Mouse (Mus musculus) limb, embryonic 14.5 days (tissue): ENCODE measurements around the gene Igfn1. TPM values are rescaled to one million over a fixed set of nuclear protein-coding genes. Genes with fewer than 3 reads are reported as not detected.

ENCODE experiments used
- ATAC-seq: fragments of 200-750 bp; cut with Nextera tagmentation; 2 replicates; pipeline ENCODE4 v1.8.0; 2017; ENCODE audit warnings: low read depth, moderate number of reproducible peaks, moderate TSS enrichment; ENCODE audit not compliant: low FRiP score
- DNase-seq: peaks from one replicate; pipeline ENCODE4 v3.0.0-alpha.2; 2015; ENCODE audit warnings: low spot score
- H3K27ac ChIP-seq: fragments of 300-500 bp; sonication (generic); replicated peaks from 2 replicates; pipeline ENCODE4 v1.5.1; 2014; ENCODE audit warnings: low read depth, mild to moderate bottlenecking, low read length, moderate library complexity, mixed read lengths
- H3K27me3 ChIP-seq: fragments of 300-500 bp; sonication (generic); 2 replicates; pipeline ENCODE4 v1.6.1; 2014; ENCODE audit warnings: low read length, mixed read lengths; ENCODE audit not compliant: control insufficient read depth, insufficient read depth
- H3K36me3 ChIP-seq: fragments of 300-500 bp; sonication (generic); 2 replicates; pipeline ENCODE4 v1.6.1; 2014; ENCODE audit warnings: mild to moderate bottlenecking, low read length, moderate library complexity, mixed read lengths; ENCODE audit not compliant: control insufficient read depth, insufficient read depth
- H3K4me1 ChIP-seq: fragments of 300-500 bp; sonication (generic); 2 replicates; pipeline ENCODE4 v1.6.1; 2014; ENCODE audit warnings: antibody characterized with exemption, low read length, mixed read lengths; ENCODE audit not compliant: control insufficient read depth, insufficient read depth
- H3K4me2 ChIP-seq: fragments of 300-500 bp; sonication (generic); replicated peaks from 2 replicates; pipeline ENCODE4 v1.6.1; 2014; ENCODE audit warnings: low read depth, mild to moderate bottlenecking, low read length, moderate library complexity; ENCODE audit not compliant: severe bottlenecking
- H3K4me3 ChIP-seq: fragments of 300-500 bp; sonication (generic); replicated peaks from 2 replicates; pipeline ENCODE4 v1.5.1; 2014; ENCODE audit warnings: low read length
- H3K9ac ChIP-seq: fragments of 300-500 bp; sonication (generic); 2 replicates; pipeline ENCODE4 v1.6.1; 2014; ENCODE audit warnings: mild to moderate bottlenecking, low read depth, low read length, moderate library complexity; ENCODE audit not compliant: severe bottlenecking
- H3K9me3 ChIP-seq: fragments of 300-500 bp; sonication (generic); 2 replicates; pipeline ENCODE4 v1.6.1; 2016; ENCODE audit warnings: low read length; ENCODE audit not compliant: control insufficient read depth
- POLR2A ChIP-seq: fragments of 200-500 bp; IDR thresholded peaks from 2 replicates; pipeline ENCODE4 v1.8.0; 2012; ENCODE audit warnings: inconsistent platforms, mild to moderate bottlenecking, moderate library complexity, borderline replicate concordance; ENCODE audit not compliant: insufficient read depth, insufficient read length; ENCODE audit errors: extremely low read depth
- WGBS: fragments of 180-500 bp; shearing (Covaris S2); extraction: QIAGEN DNeasy Blood & Tissue Kit; methylation state at CpG from one replicate; pipeline ENCODE4 v1.1.7; 2014; 5-methylcytosine and 5-hydroxymethylcytosine counted together
- polyA plus RNA-seq, 2 experiments: library from polyadenylated mRNA; depleted of rRNA in 1 of 2; stranded (reverse) in 1 of 2; unstranded in 1 of 2; fragments of >200 nt; fragmentation: Nextera tagmentation in 1 of 2; extraction: Ambion mirVana in 1 of 2; gene quantifications; 2 replicates each; pipeline versions ENCODE4 v1.2.1 to v1.2.3; 2012 to 2014

The Igfn1 gene
- polyA plus RNA-seq, 2 experiments = 0.28 to 0.69 TPM

- Histone ChIP-seq H3K27ac (peak overlapping the region; percentile 83), H3K36me3 (peaks cover 36% of the 10 kb centered on the region), H3K4me2 (peak overlapping the region; percentile 87), H3K4me3 (peak overlapping the region; percentile 85), H3K4me1 (peaks cover 11% of the 10 kb centered on the region), H3K9me3 (no peaks in the 10 kb centered on the region), H3K9ac (peak overlapping the region; percentile 85), H3K27me3 (no peaks in the 10 kb centered on the region)
- WGBS = 3% methylated on average over 23 of the region's 24 CpGs
- DNase-seq (peak; percentile 39), ATAC-seq (peak; percentile 45)
- no peak for TF ChIP-seq POLR2A
Measured at GRCm38 (mm10) chr1:136018390-136019189, 12.4 kb upstream of the Igfn1 start.

DNA sequence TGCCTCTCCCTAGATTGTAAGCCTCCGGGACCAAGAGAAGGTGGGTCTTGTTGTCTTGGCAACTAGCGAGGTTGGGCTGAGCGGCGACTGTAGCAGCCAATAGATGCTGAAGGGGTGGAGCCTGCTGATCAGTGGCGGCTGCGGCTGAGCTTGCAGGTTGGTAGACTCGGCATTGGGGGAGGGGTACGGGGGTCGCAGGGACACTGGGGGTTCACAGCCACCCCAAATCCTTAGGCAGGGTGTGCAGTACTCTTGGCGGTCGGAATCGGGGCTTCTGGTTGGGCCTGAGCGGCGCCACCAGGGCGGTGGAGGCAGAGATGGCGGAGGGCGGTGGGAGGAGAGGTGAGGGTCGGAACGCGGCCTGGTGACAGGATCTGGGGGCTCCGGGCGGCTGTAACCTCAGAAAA, 11.8 kb upstream of the Igfn1 start:
- H3K4me2 ChIP-seq = peak overlapping the region; percentile 87
- peak overlapping the region; percentile 83 for H3K27ac ChIP-seq
- H3K4me3 ChIP-seq = peak overlapping the region; percentile 85
- peaks cover 29% of the 10 kb centered on the region for H3K36me3 ChIP-seq
- peak overlapping the region; percentile 85 for H3K9ac ChIP-seq
- DNase-seq = peak; percentile 96
- 0 out of 2 replicates have a peak, but pooled peaks have one; percentile 48 for TF ChIP-seq POLR2A
- peaks cover 11% of the 10 kb centered on the region for H3K4me1 ChIP-seq
- ATAC-seq = peak; percentile 99
- 0% methylated on average over 15 of the region's 22 CpGs for WGBS
- H3K9me3 ChIP-seq = no peaks in the 10 kb centered on the region
- H3K27me3 ChIP-seq = no peaks in the 10 kb centered on the region

- Histone ChIP-seq H3K9me3 (no peaks in the 10 kb centered on the region), H3K4me3 (peak overlapping the region; percentile 85; the same call in 1 of the 2 replicates), H3K36me3 (peaks cover 24% of the 10 kb centered on the region), H3K9ac (no peak overlapping the region), H3K27me3 (no peaks in the 10 kb centered on the region), H3K4me2 (peak overlapping the region; percentile 87), H3K27ac (no peak overlapping the region), H3K4me1 (peaks cover 11% of the 10 kb centered on the region)
- TF ChIP-seq POLR2A = no peak
- no peak for DNase-seq
- no peak for ATAC-seq
- 53% methylated on average over 2 of the region's 2 CpGs for WGBS
Measured at GRCm38 (mm10) chr1:136017307-136017706, 11.2 kb upstream of the Igfn1 start.

DNA sequence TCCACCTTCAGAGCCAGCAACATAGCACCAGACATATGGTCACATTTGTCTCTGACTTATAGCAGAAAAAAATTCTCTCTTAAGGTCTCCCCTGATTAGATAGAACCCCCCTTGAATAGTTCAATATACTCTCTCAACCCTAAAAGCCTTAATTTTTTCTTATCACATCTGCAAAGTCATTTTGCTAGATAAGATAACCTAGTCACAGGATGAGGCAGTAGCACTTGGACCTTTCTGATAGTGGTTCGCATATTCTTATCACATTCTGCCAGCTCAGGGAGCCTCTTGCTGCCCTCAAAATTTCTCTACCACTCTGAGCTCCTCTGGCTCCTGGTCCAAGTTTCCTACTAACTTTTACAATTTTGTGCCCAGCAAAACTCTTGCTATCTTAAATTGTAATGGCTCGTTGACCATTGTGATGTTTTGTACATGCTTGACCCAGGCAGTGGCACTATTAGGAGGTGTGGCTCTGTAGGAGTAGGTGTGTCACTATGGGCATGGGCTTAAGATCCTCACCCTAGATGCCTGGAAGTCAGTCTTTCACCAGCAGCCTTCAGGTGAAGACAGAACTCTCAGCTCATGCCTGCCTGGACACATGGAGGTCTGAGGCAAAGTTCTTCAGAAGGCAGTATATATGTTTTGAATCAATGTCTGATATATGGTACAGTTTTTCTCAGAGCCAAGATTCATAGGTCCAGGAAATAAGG, 8.8 kb upstream of the Igfn1 start:
- Histone ChIP-seq H3K9ac (no peak overlapping the region), H3K4me1 (peaks cover 13% of the 10 kb centered on the region), H3K36me3 (peaks cover 6% of the 10 kb centered on the region; the same call in 1 of the 2 replicates), H3K9me3 (no peaks in the 10 kb centered on the region), H3K27me3 (no peaks in the 10 kb centered on the region), H3K27ac (no peak overlapping the region), H3K4me2 (no peak overlapping the region), H3K4me3 (no peak overlapping the region)
- 72% methylated on average over 2 of the region's 2 CpGs for WGBS
- DNase-seq = no peak
- no peak for TF ChIP-seq POLR2A
- ATAC-seq = no peak

- Histone ChIP-seq H3K27ac (no peak overlapping the region), H3K27me3 (0 out of 2 replicates have a peak, but pooled peaks cover 4% of the 10 kb centered on the region), H3K4me1 (peaks cover 7% of the 10 kb centered on the region; the same call in 1 of the 2 replicates), H3K9ac (no peak overlapping the region), H3K4me2 (no peak overlapping the region), H3K4me3 (no peak overlapping the region), H3K36me3 (no peaks in the 10 kb centered on the region), H3K9me3 (no peaks in the 10 kb centered on the region)
- TF ChIP-seq POLR2A = no peak
- DNase-seq (no peak), ATAC-seq (no peak)
- 83% methylated on average over 4 of the region's 4 CpGs for WGBS
Measured at GRCm38 (mm10) chr1:136013513-136013912, 7.4 kb upstream of the Igfn1 start.
